Mouse (Mus musculus) lung, embryonic 16.5 days (tissue): ENCODE data around the gene Pglyrp1. TPM values are rescaled to one million over a fixed set of nuclear protein-coding genes. Genes with fewer than 3 reads are reported as not detected.

Source experiments
- polyA plus RNA-seq: library from polyadenylated mRNA; unstranded; fragments of >200 nt; fragmentation: Nextera tagmentation; extraction: Ambion mirVana; gene quantifications from 2 replicates; pipeline ENCODE4 v1.2.1, GENCODE M21; 2015

Gene Pglyrp1
- polyA plus RNA-seq, 1 experiment from 2014 or later = 12.5 TPM

Other genes starting within 250 kb of the Pglyrp1 start
- not detected in 2 replicates for gene Psg21, start 214.6 kb upstream of the Pglyrp1 start, polyA plus RNA-seq
- gene Psg20, start 185.1 kb upstream of the Pglyrp1 start, polyA plus RNA-seq = not detected in 2 replicates
- not detected in 2 replicates for gene Psg22, start 153.2 kb upstream of the Pglyrp1 start, polyA plus RNA-seq
- not detected in 2 replicates for gene Psg19, start 72.8 kb upstream of the Pglyrp1 start, polyA plus RNA-seq
- 0.06 TPM in 1 of 2 replicates, not detected in the other for gene Psg17, start 49.7 kb upstream of the Pglyrp1 start, polyA plus RNA-seq
- gene Mill2, start 31.4 kb upstream of the Pglyrp1 start, polyA plus RNA-seq = 2.3 and 3.0 TPM in 2 replicates
- gene Ccdc61, start 39.1 kb downstream of the Pglyrp1 start, polyA plus RNA-seq = 30.8 and 32.7 TPM in 2 replicates
- 0.89 and 0.99 TPM in 2 replicates for gene Nova2, start 54.6 kb downstream of the Pglyrp1 start, polyA plus RNA-seq
- gene Nanos2, start 116.1 kb downstream of the Pglyrp1 start, polyA plus RNA-seq = not detected in 2 replicates
- 2.1 and 2.8 TPM in 2 replicates for gene Mypop, start 119.9 kb downstream of the Pglyrp1 start, polyA plus RNA-seq
- 16.0 and 16.5 TPM in 2 replicates for gene Irf2bp1, start 132.7 kb downstream of the Pglyrp1 start, polyA plus RNA-seq
- 2.3 TPM in 2 replicates for gene Foxa3, start 152.2 kb downstream of the Pglyrp1 start, polyA plus RNA-seq
- gene Sympk, start 153.0 kb downstream of the Pglyrp1 start, polyA plus RNA-seq = 27.4 and 27.5 TPM in 2 replicates
- gene Rsph6a, start 183.4 kb downstream of the Pglyrp1 start, polyA plus RNA-seq = not detected in 2 replicates
- 11.3 and 11.9 TPM in 2 replicates for gene Dmwd, start 204.9 kb downstream of the Pglyrp1 start, polyA plus RNA-seq
- 28.7 and 29.3 TPM in 2 replicates for gene Dmpk, start 212.5 kb downstream of the Pglyrp1 start, polyA plus RNA-seq
- 7.2 and 7.5 TPM in 2 replicates for gene Six5, start 223.3 kb downstream of the Pglyrp1 start, polyA plus RNA-seq
- gene Gm4969, start 247.0 kb downstream of the Pglyrp1 start, polyA plus RNA-seq = 1.9 and 2.2 TPM in 2 replicates
- 16.2 and 16.3 TPM in 2 replicates for gene Fbxo46, start 248.5 kb downstream of the Pglyrp1 start, polyA plus RNA-seq